Mouse (Mus musculus) adrenal gland, adult 2 months (tissue): ENCODE data around the gene Mnt. TPM values are rescaled to one million over a fixed set of nuclear protein-coding genes. Genes with fewer than 3 reads are reported as not detected.

Experiments
- DNase-seq: peaks from one replicate; pipeline ENCODE4 v3.0.0; 2021
- polyA plus RNA-seq: library from polyadenylated mRNA; depleted of rRNA; stranded (reverse); fragments of >200 nt; gene quantifications from 2 replicates; pipeline ENCODE4 v1.2.3, GENCODE M21; 2012
- total RNA-seq, 2 experiments: library from RNA; stranded (reverse); gene quantifications; 2 replicates each; pipeline ENCODE4 v1.2.3; 2021

The Mnt gene
- total and polyA plus RNA-seq, 3 experiments: 23.4 to 46.9 (median 25.2) TPM

DNA sequence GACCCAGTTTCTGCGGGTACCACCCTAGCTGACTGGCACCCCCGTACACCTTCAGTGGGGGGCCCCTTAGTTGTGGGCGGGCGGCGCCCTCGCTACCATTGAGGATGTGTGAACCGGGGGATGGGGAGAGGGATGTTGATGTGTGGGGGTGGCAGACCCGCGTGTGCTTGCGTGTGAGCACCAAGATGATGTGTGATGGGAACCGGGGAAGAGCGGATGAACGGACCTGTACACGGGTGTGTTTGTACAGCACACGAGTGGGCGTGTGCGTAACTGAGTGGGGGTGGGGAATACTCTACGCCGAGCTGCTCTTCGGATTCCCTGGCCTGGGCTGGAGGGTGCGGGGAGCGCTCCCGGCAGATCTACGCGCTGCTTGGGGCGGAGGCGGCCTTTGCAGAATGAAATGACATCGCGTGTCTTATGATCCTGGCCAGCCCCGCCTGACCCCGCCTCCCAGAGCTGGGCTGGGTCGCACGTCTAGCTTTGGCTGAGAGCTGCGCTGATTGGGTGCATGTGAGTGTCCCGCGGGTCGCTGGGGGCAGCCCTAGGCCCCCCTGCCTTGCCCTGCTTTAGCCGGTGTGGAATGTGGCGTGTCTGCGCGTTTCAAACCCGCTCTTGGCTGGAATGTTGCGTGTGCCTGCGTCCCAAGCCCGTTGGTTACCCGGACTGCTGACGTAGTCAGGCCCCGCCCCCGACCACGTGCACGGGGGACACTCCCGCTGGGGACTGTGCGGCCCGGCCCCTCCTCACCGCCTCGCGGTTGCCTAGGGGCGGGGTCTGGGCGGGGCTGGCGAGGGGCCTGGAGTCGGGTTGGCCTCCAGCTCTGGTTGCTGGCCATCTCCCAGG is 1.1 kb downstream of the Mnt start:
- DNase-seq: peak; percentile 100

DNA sequence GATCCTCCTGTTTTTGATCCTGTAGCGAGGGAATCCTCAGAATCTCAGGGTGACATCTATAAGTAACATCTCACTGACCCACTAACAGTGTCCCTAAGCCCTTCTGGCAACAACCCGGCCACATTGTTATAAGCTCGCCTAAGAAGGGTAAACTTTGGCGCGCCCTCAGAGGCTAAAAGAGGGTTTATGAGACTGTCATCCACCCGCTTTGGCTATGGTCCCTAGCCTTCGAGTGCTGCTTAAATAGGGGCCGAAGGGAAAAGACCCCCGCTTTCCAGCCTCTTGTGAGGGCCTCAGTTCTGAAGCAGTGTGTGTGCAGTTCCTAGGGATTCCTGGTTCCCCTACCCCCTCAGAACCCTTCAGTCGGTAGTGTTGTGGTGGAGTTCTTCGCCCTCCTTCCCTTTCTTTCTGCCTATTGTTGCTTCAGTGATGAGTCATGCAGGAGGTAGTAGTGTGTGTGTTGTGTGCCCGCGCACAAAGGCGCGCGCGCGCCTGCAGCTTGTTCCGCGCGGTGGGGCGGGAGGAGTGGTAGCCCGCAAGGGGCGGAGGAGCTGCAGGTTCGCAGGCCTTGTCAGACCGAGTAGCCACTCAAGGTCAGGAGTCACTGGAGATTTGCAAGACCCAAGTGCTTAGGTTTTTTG is 1.9 kb downstream of the Mnt start:
- peak; percentile 89 for DNase-seq

GRCm38 (mm10) chr11:74833536-74834358 is 3.0 kb downstream of the Mnt start:
- peak; percentile 89 for DNase-seq

GRCm38 (mm10) chr11:74834359-74834638 is 3.6 kb downstream of the Mnt start:
- DNase-seq: no peak

DNA sequence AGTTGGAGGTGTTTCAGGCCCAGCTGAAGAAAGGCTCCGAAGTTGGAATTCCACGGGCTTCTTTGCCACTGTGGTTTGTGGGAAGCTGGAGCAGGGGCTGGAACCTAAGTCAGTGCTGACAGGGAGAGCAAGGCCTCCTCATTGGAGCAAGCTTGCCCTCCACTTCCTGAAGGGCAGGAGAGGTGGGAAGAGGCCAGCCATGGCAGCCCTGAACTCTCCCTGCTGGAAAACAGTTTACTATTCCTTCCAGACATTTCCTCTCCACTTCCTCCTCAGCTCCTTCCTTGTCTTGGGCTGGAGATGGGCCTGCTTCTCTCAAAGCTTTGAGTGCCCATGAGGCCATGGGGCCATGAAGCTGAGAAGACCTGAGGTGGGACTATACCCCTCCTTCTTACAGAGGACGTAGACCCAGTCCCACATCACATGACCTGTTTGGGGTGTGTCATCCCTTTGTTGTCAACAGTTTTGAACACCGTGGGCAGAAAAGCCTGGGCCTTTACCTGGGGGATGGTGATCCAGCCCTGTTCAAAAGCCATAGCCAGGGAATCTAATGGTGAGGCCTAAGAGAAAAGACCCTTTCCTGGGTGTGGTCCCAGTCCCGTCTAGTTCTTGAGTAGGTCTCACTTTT is 4.0 kb downstream of the Mnt start:
- DNase-seq: peak; percentile 36

GRCm38 (mm10) chr11:74835593-74836224 is 5.0 kb downstream of the Mnt start:
- peak; percentile 5 for DNase-seq

DNA sequence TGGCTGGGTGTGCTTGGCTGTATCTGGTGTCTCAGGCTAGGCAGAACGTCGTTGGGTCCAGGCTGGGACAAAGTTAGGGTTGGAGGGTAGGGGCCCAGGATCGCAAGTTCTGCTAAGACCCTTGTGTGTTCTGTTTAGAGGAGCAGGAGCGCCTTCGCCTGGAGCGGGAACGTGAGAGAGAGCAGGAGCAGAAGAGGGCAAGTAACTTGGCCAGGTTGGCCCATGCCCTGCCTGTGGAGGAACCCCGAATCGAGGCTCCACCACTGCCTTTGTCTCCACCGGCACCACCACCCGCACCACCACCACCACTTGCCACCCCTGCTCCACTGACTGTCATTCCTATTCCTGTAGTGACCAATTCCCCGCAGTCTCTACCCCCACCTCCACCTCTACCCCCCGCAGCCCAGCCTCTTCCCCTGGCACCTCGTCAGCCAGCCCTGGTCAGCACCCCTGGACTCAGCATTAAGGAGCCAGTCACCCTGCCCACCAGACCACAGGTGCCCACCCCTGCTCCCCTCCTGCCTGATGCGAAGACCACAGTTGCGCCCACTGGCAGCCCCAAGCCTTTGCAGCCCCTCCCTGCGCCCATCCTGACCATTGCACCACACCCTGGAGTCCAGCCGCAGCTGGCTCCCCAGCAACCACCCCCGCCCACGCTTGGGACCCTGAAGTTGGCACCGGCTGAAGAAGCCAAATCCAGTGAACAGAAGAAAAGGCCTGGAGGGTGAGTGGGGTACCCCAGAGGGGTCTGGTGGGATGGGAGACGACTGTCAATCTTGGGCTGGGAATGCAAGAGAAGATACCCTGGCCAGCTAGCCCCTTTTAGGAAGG is 5.7 kb downstream of the Mnt start:
- peak; percentile 18 for DNase-seq

DNA sequence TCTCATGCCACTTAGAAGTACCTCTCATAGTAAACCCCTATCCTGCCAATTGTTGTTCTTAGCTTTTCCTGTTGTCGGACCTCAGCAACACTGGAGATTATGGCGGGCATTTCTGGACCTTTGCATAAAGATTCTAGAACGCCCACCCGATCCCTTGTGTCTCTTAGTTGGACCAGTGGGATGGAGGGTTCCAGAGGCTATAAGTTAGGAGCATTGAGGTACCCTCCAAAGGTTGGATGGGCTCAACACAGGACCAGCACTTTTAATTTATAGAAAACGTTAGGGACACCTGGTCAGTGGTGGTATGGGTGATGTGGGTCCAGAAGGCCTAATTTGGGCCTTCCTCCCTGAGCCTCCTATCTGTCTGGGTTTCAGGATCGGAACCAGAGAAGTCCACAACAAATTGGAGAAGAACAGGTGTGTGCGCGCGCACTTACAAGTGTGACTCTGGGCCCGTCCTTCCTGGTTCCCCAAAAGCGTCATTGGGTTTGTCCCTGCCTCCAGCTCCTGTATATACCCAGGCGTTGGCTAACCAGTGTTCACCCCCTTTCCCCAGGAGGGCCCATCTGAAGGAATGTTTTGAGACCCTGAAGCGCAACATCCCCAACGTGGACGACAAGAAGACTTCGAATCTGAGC is 6.5 kb downstream of the Mnt start:
- no peak for DNase-seq

GRCm38 (mm10) chr11:74837694-74838431 is 7.1 kb downstream of the Mnt start:
- DNase-seq: peak; percentile 97

- DNase-seq: peak; percentile 97
These were observed 7.7 kb downstream of the Mnt start for GRCm38 (mm10) chr11:74838441-74838840.

GRCm38 (mm10) chr11:74838971-74839370 is 8.3 kb downstream of the Mnt start:
- DNase-seq: peak; percentile 64

DNA sequence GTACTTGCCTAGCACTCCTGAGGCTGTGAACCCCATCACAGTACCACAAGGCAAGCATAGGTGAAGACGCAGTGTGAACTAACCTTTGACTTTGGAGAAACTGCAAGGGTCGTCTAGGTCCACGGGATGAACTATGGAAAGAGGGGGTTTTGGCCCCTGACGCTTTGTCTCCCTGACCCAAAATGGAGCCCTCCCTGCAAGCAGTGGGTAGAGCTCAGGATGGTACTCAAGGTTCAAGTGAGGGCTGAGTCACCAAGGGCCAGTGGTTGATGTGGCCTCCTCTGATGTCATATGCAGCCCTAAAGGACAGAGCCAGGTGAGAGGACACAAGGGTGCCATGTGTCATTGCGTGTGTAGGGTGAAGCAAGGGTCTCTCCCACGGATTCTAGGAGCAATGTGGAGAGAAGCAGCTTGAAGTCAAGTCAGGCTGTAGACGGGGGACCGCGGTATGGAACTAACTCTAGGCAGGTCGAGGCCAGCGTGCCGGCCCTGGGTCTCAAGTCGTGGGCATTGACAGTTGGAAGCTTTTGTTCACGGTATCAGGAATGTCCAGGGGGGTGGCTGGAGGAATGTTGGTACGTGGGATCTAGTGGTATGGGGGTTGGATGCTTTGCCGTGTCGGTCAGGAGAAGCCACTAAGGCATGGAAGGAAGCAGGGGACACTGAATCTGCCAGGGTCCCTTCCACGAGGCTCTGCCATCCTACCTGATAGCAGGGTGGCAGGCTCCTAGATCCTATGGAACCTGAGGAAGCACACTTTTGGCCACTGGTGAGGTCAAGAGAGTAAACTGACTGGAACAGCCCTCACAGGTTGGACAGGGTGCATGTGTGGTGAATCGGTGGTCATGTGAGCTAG is 9.4 kb downstream of the Mnt start:
- peak; percentile 43 for DNase-seq

- no peak for DNase-seq
These were observed 10.0 kb downstream of the Mnt start for GRCm38 (mm10) chr11:74840739-74841138.

DNA sequence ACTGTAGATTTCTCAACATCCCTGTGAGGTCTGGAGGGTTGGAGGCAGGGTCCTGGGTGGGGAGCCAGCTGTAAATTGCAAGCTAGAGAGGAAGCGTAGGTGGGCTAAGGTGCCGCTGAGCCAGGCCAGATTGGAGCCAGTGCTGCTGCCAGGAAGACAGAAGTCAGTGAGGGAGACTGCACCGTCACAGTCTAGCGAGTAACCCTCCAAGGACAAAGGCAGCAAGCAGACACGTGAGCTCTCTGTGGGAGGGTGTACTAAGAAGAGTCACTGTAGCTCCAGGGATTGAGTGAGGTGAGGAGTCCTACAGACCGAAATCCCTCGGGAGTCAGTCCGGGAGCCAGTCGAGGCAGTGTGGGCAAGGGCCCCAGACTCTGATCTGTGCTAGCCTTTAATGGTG is 10.6 kb downstream of the Mnt start:
- peak; percentile 80 for DNase-seq

DNA sequence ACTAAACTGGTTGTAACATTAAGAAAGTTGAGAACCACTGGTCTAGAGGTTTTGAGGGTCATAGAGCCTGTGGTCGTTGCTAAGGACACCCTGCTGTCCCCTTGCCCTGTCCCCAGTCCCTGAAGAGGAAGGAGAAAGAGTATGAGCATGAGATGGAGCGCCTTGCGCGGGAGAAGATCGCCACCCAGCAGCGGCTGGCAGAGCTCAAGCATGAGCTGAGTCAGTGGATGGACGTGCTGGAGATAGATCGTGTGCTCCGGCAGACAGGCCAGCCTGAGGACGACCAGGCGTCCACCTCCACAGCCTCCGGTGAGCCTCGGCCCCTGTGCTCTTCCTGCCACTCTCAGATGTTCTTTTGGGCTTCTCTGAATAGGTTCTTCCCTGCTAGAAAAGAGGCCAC is 11.3 kb downstream of the Mnt start:
- DNase-seq: no peak

DNA sequence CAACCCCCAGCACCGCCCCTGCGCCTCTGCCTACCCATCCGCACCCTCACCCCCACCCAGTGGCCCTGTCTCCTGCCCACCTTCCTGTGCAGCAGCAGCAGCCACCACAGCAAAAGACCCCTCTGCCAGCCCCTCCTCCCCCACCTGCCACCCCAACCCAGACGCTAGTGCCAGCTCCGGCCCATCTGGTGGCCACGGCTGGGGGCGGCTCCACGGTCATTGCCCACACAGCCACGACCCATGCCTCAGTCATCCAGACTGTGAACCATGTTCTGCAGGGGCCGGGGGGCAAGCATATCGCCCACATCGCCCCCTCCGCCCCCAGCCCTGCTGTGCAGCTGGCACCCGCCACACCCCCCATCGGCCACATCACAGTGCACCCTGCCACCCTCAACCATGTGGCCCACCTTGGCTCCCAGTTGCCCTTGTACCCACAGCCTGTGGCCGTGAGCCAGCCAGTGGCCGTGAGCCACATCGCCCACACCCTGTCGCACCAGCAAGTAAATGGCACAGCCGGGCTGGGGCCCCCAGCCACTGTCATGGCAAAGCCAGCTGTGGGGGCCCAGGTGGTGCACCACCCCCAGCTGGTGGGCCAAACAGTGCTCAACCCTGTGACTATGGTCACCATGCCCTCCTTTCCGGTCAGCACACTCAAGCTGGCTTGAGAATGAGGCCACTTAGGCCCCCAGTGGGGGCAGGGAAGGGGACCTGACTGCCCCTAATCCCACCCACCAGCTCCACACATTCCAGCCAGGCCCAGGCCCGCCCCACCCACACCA is 12.1 kb downstream of the Mnt start:
- DNase-seq: no peak

DNA sequence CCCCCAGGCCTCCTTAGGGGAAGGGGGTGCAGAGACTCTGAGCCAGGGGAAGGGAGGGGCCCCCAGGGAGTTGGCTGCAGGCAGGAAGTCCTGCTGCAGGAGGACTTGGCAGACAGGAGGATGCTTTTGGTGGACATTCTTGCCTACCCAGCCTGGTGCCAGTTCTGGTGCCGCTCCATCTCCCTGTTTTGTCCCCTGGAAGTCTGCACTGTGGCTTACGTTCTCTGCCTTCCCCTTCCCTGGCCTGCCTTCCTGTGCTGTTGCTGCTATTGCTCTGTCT is 12.7 kb downstream of the Mnt start:
- DNase-seq: no peak

- DNase-seq: no peak
These were observed 13.0 kb downstream of the Mnt start for GRCm38 (mm10) chr11:74843761-74844160.
